Mouse (Mus musculus) cortical plate, adult 2 months (tissue): ENCODE results near the gene Shisa8.

Experiments used
- CTCF ChIP-seq: fragments of 200-500 bp; IDR thresholded peaks from 2 replicates; pipeline ENCODE4 v1.5.1; 2011; ENCODE audit warnings: mild to moderate bottlenecking, control low read depth, low read length; ENCODE audit not compliant: insufficient read depth; ENCODE audit errors: extremely low read depth
- POLR2A ChIP-seq: fragments of 200-500 bp; IDR thresholded peaks from 2 replicates; pipeline ENCODE4 v1.6.1; 2011; ENCODE audit warnings: mild to moderate bottlenecking, low read length, control low read depth; ENCODE audit not compliant: insufficient read depth; ENCODE audit errors: extremely low read depth

- TF ChIP-seq POLR2A (no peak), CTCF (no peak)
Measured at GRCm38 (mm10) chr15:82184656-82185055, 28.0 kb downstream of the Shisa8 start.
